Mouse (Mus musculus) olfactory bulb, adult 2 months (tissue): ENCODE results near the gene BC052040.

Experiments used
- CTCF ChIP-seq: fragments of 200-500 bp; IDR thresholded peaks from 2 replicates; pipeline ENCODE4 v1.5.1; 2012; ENCODE audit warnings: low read depth, mild to moderate bottlenecking, low read length, moderate library complexity; ENCODE audit not compliant: insufficient read depth
- POLR2A ChIP-seq: fragments of 200-500 bp; IDR thresholded peaks from 2 replicates; pipeline ENCODE4 v1.6.1; 2012; ENCODE audit warnings: mild to moderate bottlenecking, low read depth, low read length, moderate library complexity; ENCODE audit not compliant: insufficient read depth

DNA sequence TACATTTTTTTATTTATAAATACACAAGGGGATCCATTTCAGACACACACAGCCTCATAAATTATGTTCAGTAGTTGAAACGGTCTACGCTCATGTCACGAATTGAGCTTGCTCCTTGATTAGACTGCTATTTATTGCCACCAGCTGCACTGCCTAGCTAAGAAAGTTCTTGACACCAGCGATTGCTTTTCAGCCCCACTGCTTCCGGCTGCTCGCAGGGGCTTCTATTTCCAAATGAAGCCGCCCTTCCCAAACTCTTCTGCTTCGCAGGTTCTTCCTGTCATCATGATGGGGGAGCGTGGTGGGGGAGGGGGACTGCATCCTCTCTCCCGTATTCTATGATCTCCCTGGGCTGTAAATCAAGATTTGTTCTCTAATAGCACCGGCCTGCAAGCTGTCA, 231.8 kb downstream of the BC052040 start:
- TF ChIP-seq POLR2A (no peak), CTCF (no peak)
